Mouse (Mus musculus): ENCODE measurements around the gene Rnf43. TPM values are rescaled to one million over a fixed set of nuclear protein-coding genes. Genes with fewer than 3 reads are reported as not detected.
A peak's percentile ranks its signal among the peaks of the same experiment; 100 is the strongest.

Gene Rnf43
- polyA plus RNA-seq, 1 experiment from 2014 or later: 5.8 TPM

- peak overlapping the region; percentile 76 for H3K27ac ChIP-seq (ENCODE audit: low read length)
Observed at GRCm38 (mm10) chr11:87666256-87667035, 3.9 kb downstream of the Rnf43 start.

GRCm38 (mm10) chr11:87667107-87668090 lies 4.9 kb downstream of the Rnf43 start:
- 35% methylated on average over 4 of the region's 4 CpGs for WGBS (ENCODE audit: insufficient replicate concordance)
- Histone ChIP-seq H3K27ac (ENCODE audit: low read length) (no peak overlapping the region), H3K36me3 (ENCODE audit: control insufficient read depth, insufficient read depth) (no peaks in the 10 kb centered on the region), H3K9ac (ENCODE audit: low read depth, low read length) (no peak overlapping the region), H3K4me3 (ENCODE audit: low read depth, low read length) (no peak overlapping the region), H3K4me2 (ENCODE audit: low read depth, low read length) (no peak overlapping the region), H3K9me3 (replicated peaks; ENCODE audit: control insufficient read depth, low read length) (no peaks in the 10 kb centered on the region), H3K4me1 (ENCODE audit: control insufficient read depth, low read depth, low read length) (peaks cover 7% of the 10 kb centered on the region), H3K27me3 (ENCODE audit: control insufficient read depth, insufficient read depth, low read depth, low read length) (no peaks in the 10 kb centered on the region)
- no peak for ATAC-seq (ENCODE audit: low read depth)

More at GRCm38 (mm10) chr11:87666256-87667035, 3.9 kb downstream of the Rnf43 start:
- Histone ChIP-seq H3K4me2 (ENCODE audit: low read depth, low read length) (peak overlapping the region; percentile 46), H3K27me3 (ENCODE audit: control insufficient read depth, insufficient read depth, low read depth, low read length) (no peaks in the 10 kb centered on the region), H3K36me3 (ENCODE audit: control insufficient read depth, insufficient read depth) (no peaks in the 10 kb centered on the region), H3K9ac (ENCODE audit: low read depth, low read length) (peak overlapping the region; percentile 27), H3K4me3 (ENCODE audit: low read depth, low read length) (peak overlapping the region; percentile 42), H3K9me3 (replicated peaks; ENCODE audit: control insufficient read depth, low read length) (no peaks in the 10 kb centered on the region), H3K4me1 (ENCODE audit: control insufficient read depth, low read depth, low read length) (peaks cover 7% of the 10 kb centered on the region)
- WGBS (ENCODE audit: insufficient replicate concordance): 48% methylated on average over 12 of the region's 12 CpGs
- ATAC-seq (ENCODE audit: low read depth): no peak

- H3K27me3 ChIP-seq (ENCODE audit: control insufficient read depth, insufficient read depth, low read depth, low read length): no peaks in the 10 kb centered on the region
- WGBS (ENCODE audit: insufficient replicate concordance): 78% methylated on average over 1 of the region's 1 CpGs
- no peaks in the 10 kb centered on the region for H3K4me1 ChIP-seq (ENCODE audit: control insufficient read depth, low read depth, low read length)
- no peak overlapping the region for H3K4me3 ChIP-seq (ENCODE audit: low read depth, low read length)
- no peak for ATAC-seq (ENCODE audit: low read depth)
- no peak overlapping the region for H3K27ac ChIP-seq (ENCODE audit: low read length)
- H3K4me2 ChIP-seq (ENCODE audit: low read depth, low read length): no peak overlapping the region
- H3K9ac ChIP-seq (ENCODE audit: low read depth, low read length): no peak overlapping the region
- H3K9me3 ChIP-seq (replicated peaks; ENCODE audit: control insufficient read depth, low read length): no peaks in the 10 kb centered on the region
- H3K36me3 ChIP-seq (ENCODE audit: control insufficient read depth, insufficient read depth): no peaks in the 10 kb centered on the region
Observed at GRCm38 (mm10) chr11:87673282-87673681, 10.8 kb downstream of the Rnf43 start.

GRCm38 (mm10) chr11:87675606-87676005 lies 13.1 kb downstream of the Rnf43 start:
- H3K9ac ChIP-seq (ENCODE audit: low read depth, low read length): no peak overlapping the region
- 76% methylated on average over 6 of the region's 6 CpGs for WGBS (ENCODE audit: insufficient replicate concordance)
- no peak overlapping the region for H3K4me3 ChIP-seq (ENCODE audit: low read depth, low read length)
- H3K27ac ChIP-seq (ENCODE audit: low read length): no peak overlapping the region
- no peak overlapping the region for H3K4me2 ChIP-seq (ENCODE audit: low read depth, low read length)
- no peaks in the 10 kb centered on the region for H3K9me3 ChIP-seq (replicated peaks; ENCODE audit: control insufficient read depth, low read length)
- H3K27me3 ChIP-seq (ENCODE audit: control insufficient read depth, insufficient read depth, low read depth, low read length): no peaks in the 10 kb centered on the region
- ATAC-seq (ENCODE audit: low read depth): no peak
- H3K4me1 ChIP-seq (ENCODE audit: control insufficient read depth, low read depth, low read length): no peaks in the 10 kb centered on the region
- no peaks in the 10 kb centered on the region for H3K36me3 ChIP-seq (ENCODE audit: control insufficient read depth, insufficient read depth)

GRCm38 (mm10) chr11:87677756-87678155 lies 15.2 kb downstream of the Rnf43 start:
- Histone ChIP-seq H3K9me3 (replicated peaks; ENCODE audit: control insufficient read depth, low read length) (no peaks in the 10 kb centered on the region), H3K9ac (ENCODE audit: low read depth, low read length) (no peak overlapping the region), H3K27ac (ENCODE audit: low read length) (no peak overlapping the region), H3K4me3 (ENCODE audit: low read depth, low read length) (no peak overlapping the region), H3K4me1 (ENCODE audit: control insufficient read depth, low read depth, low read length) (no peaks in the 10 kb centered on the region), H3K36me3 (ENCODE audit: control insufficient read depth, insufficient read depth) (no peaks in the 10 kb centered on the region), H3K4me2 (ENCODE audit: low read depth, low read length) (no peak overlapping the region), H3K27me3 (ENCODE audit: control insufficient read depth, insufficient read depth, low read depth, low read length) (no peaks in the 10 kb centered on the region)
- 69% methylated on average over 5 of the region's 5 CpGs for WGBS (ENCODE audit: insufficient replicate concordance)
- no peak for ATAC-seq (ENCODE audit: low read depth)

GRCm38 (mm10) chr11:87678545-87678944 lies 16.0 kb downstream of the Rnf43 start:
- Histone ChIP-seq H3K36me3 (ENCODE audit: control insufficient read depth, insufficient read depth) (no peaks in the 10 kb centered on the region), H3K27me3 (ENCODE audit: control insufficient read depth, insufficient read depth, low read depth, low read length) (no peaks in the 10 kb centered on the region), H3K4me2 (ENCODE audit: low read depth, low read length) (no peak overlapping the region), H3K27ac (ENCODE audit: low read length) (no peak overlapping the region), H3K4me3 (ENCODE audit: low read depth, low read length) (no peak overlapping the region), H3K9me3 (replicated peaks; ENCODE audit: control insufficient read depth, low read length) (no peaks in the 10 kb centered on the region), H3K4me1 (ENCODE audit: control insufficient read depth, low read depth, low read length) (no peaks in the 10 kb centered on the region), H3K9ac (ENCODE audit: low read depth, low read length) (no peak overlapping the region)
- 70% methylated on average over 4 of the region's 4 CpGs for WGBS (ENCODE audit: insufficient replicate concordance)
- ATAC-seq (ENCODE audit: low read depth): no peak

- Histone ChIP-seq H3K4me2 (ENCODE audit: low read depth, low read length) (no peak overlapping the region), H3K27me3 (ENCODE audit: control insufficient read depth, insufficient read depth, low read depth, low read length) (no peaks in the 10 kb centered on the region)
- WGBS (ENCODE audit: insufficient replicate concordance): 70% methylated on average over 7 of the region's 7 CpGs
Observed at GRCm38 (mm10) chr11:87678976-87679375, 16.5 kb downstream of the Rnf43 start.

GRCm38 (mm10) chr11:87680786-87681185 lies 18.3 kb downstream of the Rnf43 start:
- no peaks in the 10 kb centered on the region for H3K27me3 ChIP-seq (ENCODE audit: control insufficient read depth, insufficient read depth, low read depth, low read length)
- WGBS (ENCODE audit: insufficient replicate concordance): 73% methylated on average over 9 of the region's 9 CpGs
- H3K27ac ChIP-seq (ENCODE audit: low read length): no peak overlapping the region
- H3K4me2 ChIP-seq (ENCODE audit: low read depth, low read length): no peak overlapping the region
- no peaks in the 10 kb centered on the region for H3K9me3 ChIP-seq (replicated peaks; ENCODE audit: control insufficient read depth, low read length)
- H3K9ac ChIP-seq (ENCODE audit: low read depth, low read length): no peak overlapping the region
- no peak for ATAC-seq (ENCODE audit: low read depth)
- H3K36me3 ChIP-seq (ENCODE audit: control insufficient read depth, insufficient read depth): no peaks in the 10 kb centered on the region
- H3K4me1 ChIP-seq (ENCODE audit: control insufficient read depth, low read depth, low read length): no peaks in the 10 kb centered on the region; the same call in 1 of the 2 replicates
- no peak overlapping the region for H3K4me3 ChIP-seq (ENCODE audit: low read depth, low read length)

More at GRCm38 (mm10) chr11:87678976-87679375, 16.5 kb downstream of the Rnf43 start:
- no peak overlapping the region for H3K27ac ChIP-seq (ENCODE audit: low read length)
- H3K4me1 ChIP-seq (ENCODE audit: control insufficient read depth, low read depth, low read length): no peaks in the 10 kb centered on the region
- no peak overlapping the region for H3K9ac ChIP-seq (ENCODE audit: low read depth, low read length)
- H3K9me3 ChIP-seq (replicated peaks; ENCODE audit: control insufficient read depth, low read length): no peaks in the 10 kb centered on the region
- ATAC-seq (ENCODE audit: low read depth): no peak
- no peaks in the 10 kb centered on the region for H3K36me3 ChIP-seq (ENCODE audit: control insufficient read depth, insufficient read depth)
- no peak overlapping the region for H3K4me3 ChIP-seq (ENCODE audit: low read depth, low read length)

Measured in liver, embryonic 16.5 days (tissue).